Mouse (Mus musculus) kidney, postnatal 0 days (tissue): ENCODE data around the gene Ndfip2. TPM values are rescaled to one million over a fixed set of nuclear protein-coding genes. Genes with fewer than 3 reads are reported as not detected.
A peak's percentile ranks its signal among the peaks of the same experiment; 100 is the strongest.

Experiments
- ATAC-seq: fragments of 200-750 bp; cut with Nextera tagmentation; replicated peaks from 2 replicates; pipeline ENCODE4 v1.8.0; 2017; ENCODE audit warnings: low read depth, moderate number of reproducible peaks, moderate TSS enrichment, moderate library complexity; ENCODE audit not compliant: low FRiP score
- DNase-seq: peaks from one replicate; pipeline ENCODE4 v3.0.0-alpha.2; 2016; ENCODE audit warnings: low spot score
- H3K27ac ChIP-seq: fragments of 300-500 bp; sonication (generic); 2 replicates; pipeline ENCODE4 v1.5.1; 2014; ENCODE audit warnings: mild to moderate bottlenecking
- H3K27me3 ChIP-seq: fragments of 300-500 bp; sonication (generic); 2 replicates; pipeline ENCODE4 v1.6.1; 2014; ENCODE audit warnings: low read length, mixed read lengths; ENCODE audit not compliant: insufficient read depth
- H3K36me3 ChIP-seq: fragments of 300-500 bp; sonication (generic); 2 replicates; pipeline ENCODE4 v1.6.1; 2014; ENCODE audit warnings: low read length, mixed read lengths; ENCODE audit not compliant: insufficient read depth
- H3K4me1 ChIP-seq: fragments of 300-500 bp; sonication (generic); replicated peaks from 2 replicates; pipeline ENCODE4 v1.6.1; 2014; ENCODE audit warnings: antibody characterized with exemption, low read length, mixed read lengths; ENCODE audit not compliant: insufficient read depth
- H3K4me2 ChIP-seq: fragments of 300-500 bp; sonication (generic); 2 replicates; pipeline ENCODE4 v1.6.1; 2014; ENCODE audit warnings: mild to moderate bottlenecking, low read length, moderate library complexity, mixed read lengths
- H3K4me3 ChIP-seq: fragments of 300-500 bp; sonication (generic); replicated peaks from 2 replicates; pipeline ENCODE4 v1.5.1; 2014; ENCODE audit warnings: low read depth, low read length
- H3K9ac ChIP-seq: fragments of 300-500 bp; sonication (generic); 2 replicates; pipeline ENCODE4 v1.6.1; 2014; ENCODE audit warnings: low read depth, low read length
- H3K9me3 ChIP-seq: fragments of 300-500 bp; sonication (generic); replicated peaks from 2 replicates; pipeline ENCODE4 v1.6.1; 2016; ENCODE audit warnings: low read length, inconsistent platforms, mixed read lengths
- CTCF ChIP-seq: IDR thresholded peaks from 2 replicates; pipeline ENCODE4 v1.5.1; 2016; ENCODE audit warnings: antibody characterized with exemption, low read depth, mild to moderate bottlenecking, moderate library complexity
- WGBS: fragments of 180-500 bp; shearing (Covaris S2); extraction: QIAGEN DNeasy Blood & Tissue Kit; methylation state at CpG from one replicate; pipeline ENCODE4 v1.1.7; 2014; 5-methylcytosine and 5-hydroxymethylcytosine counted together
- polyA plus RNA-seq: library from polyadenylated mRNA; unstranded; fragments of >200 nt; fragmentation: Nextera tagmentation; extraction: Ambion mirVana; gene quantifications from 2 replicates; pipeline ENCODE4 v1.2.1, GENCODE M21; 2015

Ndfip2 gene
- polyA plus RNA-seq, 1 experiment from 2014 or later: 99.0 TPM

- peak overlapping the region; percentile 60; the same call in 1 of the 2 replicates for H3K9ac ChIP-seq
- peak overlapping the region; percentile 58 for H3K4me2 ChIP-seq
- no peaks in the 10 kb centered on the region for H3K36me3 ChIP-seq
- peaks cover 6% of the 10 kb centered on the region; the same call in 1 of the 2 replicates for H3K4me1 ChIP-seq
- 9% methylated on average over 13 of the region's 13 CpGs for WGBS
- H3K9me3 ChIP-seq: no peaks in the 10 kb centered on the region
- DNase-seq (peak; percentile 93), ATAC-seq (peak; percentile 77)
- peak overlapping the region; percentile 34 for H3K4me3 ChIP-seq
- H3K27me3 ChIP-seq: no peaks in the 10 kb centered on the region
- peak overlapping the region; percentile 88 for H3K27ac ChIP-seq
- no peak for TF ChIP-seq CTCF
These were observed 70.3 kb downstream of the Ndfip2 start for GRCm38 (mm10) chr14:105328397-105329302.

DNA sequence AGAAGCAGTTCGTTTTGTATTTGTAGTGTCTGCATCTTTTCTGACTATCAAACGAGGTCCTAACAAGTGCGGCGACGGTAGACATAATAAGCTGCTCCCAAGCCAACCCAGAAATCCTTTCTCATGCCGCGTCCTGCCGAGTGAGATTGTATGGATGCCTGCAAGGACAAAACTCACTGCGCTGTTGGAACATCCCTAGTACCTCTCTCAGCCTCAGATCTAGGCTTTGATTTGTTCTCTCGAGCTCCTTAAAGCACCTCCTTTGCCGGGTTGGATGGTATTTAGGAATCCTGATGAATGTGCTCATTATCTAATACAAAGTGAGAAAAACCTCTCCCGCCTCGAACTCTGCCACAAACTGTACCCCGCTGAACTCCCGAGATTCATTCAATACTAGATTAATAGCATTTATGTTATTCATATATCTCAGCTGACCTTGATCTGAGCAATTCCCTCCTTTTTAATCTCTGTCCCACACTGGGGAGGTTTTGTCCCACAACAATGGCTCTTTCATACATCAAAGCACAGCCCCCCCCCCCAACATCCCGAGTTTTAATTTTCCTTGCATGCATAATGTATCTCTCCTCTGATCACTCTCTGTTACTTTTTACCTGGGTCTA is 75.2 kb downstream of the Ndfip2 start:
- Histone ChIP-seq H3K4me3 (no peak overlapping the region), H3K36me3 (no peaks in the 10 kb centered on the region), H3K27ac (no peak overlapping the region), H3K27me3 (no peaks in the 10 kb centered on the region), H3K4me2 (peak overlapping the region; percentile 23; the same call in 1 of the 2 replicates), H3K9me3 (no peaks in the 10 kb centered on the region), H3K4me1 (peaks cover 6% of the 10 kb centered on the region; the same call in 1 of the 2 replicates), H3K9ac (no peak overlapping the region)
- no peak for DNase-seq
- WGBS: 69% methylated on average over 16 of the region's 16 CpGs
- no peak for ATAC-seq
- TF ChIP-seq CTCF: no peak

GRCm38 (mm10) chr14:105341765-105342164 is 83.4 kb downstream of the Ndfip2 start:
- no peak overlapping the region for H3K27ac ChIP-seq
- no peaks in the 10 kb centered on the region for H3K36me3 ChIP-seq
- ATAC-seq (no peak), DNase-seq (no peak)
- WGBS: 72% methylated on average over 8 of the region's 8 CpGs
- H3K27me3 ChIP-seq: no peaks in the 10 kb centered on the region
- H3K9ac ChIP-seq: no peak overlapping the region
- no peak overlapping the region for H3K4me3 ChIP-seq
- no peaks in the 10 kb centered on the region for H3K9me3 ChIP-seq
- H3K4me1 ChIP-seq: no peaks in the 10 kb centered on the region
- no peak overlapping the region for H3K4me2 ChIP-seq
- TF ChIP-seq CTCF: no peak

DNA sequence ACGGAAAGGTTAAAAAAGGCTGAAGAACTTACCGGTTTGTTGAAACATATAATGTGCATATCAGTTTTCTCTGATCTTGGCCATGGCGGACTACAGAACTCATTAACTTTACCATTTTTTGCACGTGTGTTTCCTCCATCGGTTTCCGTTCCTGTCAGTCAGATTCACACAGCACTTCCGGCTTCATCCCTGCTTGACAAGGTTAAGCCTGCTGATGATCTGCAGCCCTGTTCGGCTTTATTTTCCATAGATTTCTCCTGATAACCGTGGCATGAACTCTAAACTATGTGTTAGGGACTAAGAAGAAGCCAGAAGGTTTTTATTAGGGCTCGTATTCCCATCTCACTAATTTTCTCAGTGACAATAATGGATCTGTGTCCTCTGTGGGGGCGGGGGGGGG is 95.7 kb downstream of the Ndfip2 start:
- Histone ChIP-seq H3K27me3 (no peaks in the 10 kb centered on the region), H3K4me2 (no peak overlapping the region), H3K4me1 (no peaks in the 10 kb centered on the region), H3K9me3 (no peaks in the 10 kb centered on the region), H3K4me3 (no peak overlapping the region), H3K27ac (no peak overlapping the region), H3K9ac (no peak overlapping the region), H3K36me3 (no peaks in the 10 kb centered on the region)
- no peak for TF ChIP-seq CTCF
- DNase-seq (peak; percentile 26), ATAC-seq (no peak)
- 24% methylated on average over 11 of the region's 11 CpGs for WGBS

Other genes with a start within 250 kb of the Ndfip2 start
- 33.0 and 33.1 TPM in 2 replicates for gene Rbm26, start 81.2 kb upstream of the Ndfip2 start, polyA plus RNA-seq